Mouse (Mus musculus) left cerebral cortex, postnatal 10 days (tissue): ENCODE results near the gene Fgf16. TPM values are rescaled to one million over a fixed set of nuclear protein-coding genes. Genes with fewer than 3 reads are reported as not detected.

Experiments used
- DNase-seq, 2 experiments: peaks; one replicate each; pipeline ENCODE4 v3.0.0; 2021 to 2022; ENCODE audit warnings: low spot score in 2 of 2, mixed read lengths in 1 of 2; ENCODE audit errors: extremely low spot score in 1 of 2
- intact Hi-C: fragments of 180-260 bp; cut with DNase I; formaldehyde crosslinking; loops from one replicate; pipeline ENCODE4 v1.15.1; 2025
- total RNA-seq, 2 experiments: library from RNA; stranded (reverse); gene quantifications; 2 replicates each; pipeline ENCODE4 v1.2.3; 2021

Fgf16 gene
- 1 to 10 TPM; 1.4 to 2.3 TPM for total RNA-seq

DNA sequence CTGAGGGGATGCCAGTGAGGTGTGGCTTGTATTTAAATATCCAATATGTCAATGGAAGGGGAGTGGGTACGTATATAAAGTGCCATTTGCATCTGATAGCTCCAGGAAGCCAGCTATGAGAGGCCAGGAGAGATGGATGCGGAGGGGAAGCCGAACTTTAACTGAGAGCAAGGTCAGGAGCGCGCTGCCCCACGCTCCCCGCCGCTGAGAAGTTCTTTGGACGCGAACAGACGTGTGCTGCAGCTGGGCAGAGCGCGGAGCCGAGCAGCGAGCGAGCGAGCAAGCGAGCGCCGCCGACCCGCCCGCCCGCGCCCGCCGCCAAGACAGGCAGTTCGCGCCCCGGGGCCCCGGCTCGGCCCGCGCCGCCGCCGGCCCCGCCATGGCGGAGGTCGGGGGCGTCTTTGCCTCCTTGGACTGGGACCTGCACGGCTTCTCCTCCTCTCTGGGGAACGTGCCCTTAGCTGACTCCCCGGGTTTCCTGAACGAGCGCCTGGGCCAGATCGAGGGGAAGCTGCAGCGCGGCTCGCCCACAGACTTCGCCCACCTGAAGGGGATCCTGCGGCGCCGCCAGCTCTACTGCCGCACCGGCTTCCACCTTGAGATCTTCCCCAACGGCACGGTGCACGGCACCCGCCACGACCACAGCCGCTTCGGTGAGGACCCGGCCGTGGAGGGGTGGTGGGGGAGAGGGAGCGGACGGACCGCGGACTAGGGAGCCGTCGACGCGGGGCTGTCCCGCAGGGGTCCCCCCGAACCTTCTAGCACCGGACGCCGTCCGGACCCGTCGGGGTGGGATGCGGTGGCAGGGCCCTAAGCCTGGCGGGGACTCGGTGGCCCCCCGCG is at the start of gene Fgf16:
TSS of gene Fgf16 (plus strand) at position 118 of the 843 bp plus-strand sequence.
- peak in 1 of 2 experiments; percentile 18 for DNase-seq
- intact Hi-C loops: no loop called here

DNA sequence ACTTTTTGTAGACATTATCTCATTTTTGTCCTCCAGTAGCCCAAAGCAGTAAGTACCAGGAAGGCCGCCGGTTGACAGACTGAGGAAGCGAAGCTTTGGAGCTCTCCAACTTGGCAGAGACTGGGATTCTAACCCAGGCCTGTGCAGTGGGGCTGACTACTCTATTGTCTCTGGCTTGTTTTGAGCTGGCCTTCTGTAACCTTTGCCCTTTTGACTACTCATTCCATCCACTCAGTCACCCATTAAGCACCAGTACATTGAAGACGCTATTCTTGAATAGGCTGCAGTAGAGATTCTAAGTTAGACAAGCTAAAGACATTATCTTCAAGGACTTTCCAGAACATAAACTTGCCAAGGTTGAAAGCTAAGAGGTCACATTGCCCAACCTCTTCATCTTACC is 49.3 kb upstream of the Fgf16 start:
- intact Hi-C loops: no loop called here
- no peak for DNase-seq

DNA sequence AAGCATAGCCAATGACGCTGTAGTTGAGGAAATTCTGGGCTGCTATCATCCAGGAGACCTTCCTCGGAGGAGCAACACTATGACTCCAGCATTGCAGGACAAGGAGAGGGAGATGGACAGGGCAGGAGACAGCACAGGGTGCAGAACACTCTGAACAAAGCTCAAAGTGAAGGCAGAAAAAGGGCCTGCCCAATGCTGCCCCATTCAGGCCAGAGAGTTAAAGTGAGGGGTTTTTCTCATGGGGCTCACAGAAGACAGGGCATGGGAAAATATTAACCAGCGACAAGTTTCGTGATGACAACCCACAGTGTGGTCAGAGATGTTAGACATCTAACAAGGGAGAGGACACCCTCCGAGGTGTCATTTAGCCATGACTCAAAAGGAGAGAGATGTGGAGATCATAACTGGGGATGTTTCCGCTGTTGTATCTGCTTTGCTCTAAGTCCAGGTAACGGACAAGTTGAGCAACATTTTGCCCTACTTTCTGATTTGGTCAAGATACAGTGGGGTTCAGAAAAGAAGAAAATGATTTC is 48.2 kb upstream of the Fgf16 start:
- intact Hi-C loops: no loop called here

GRCm38 (mm10) chrX:105718388-105718787 is 45.7 kb upstream of the Fgf16 start:
- intact Hi-C loops: no loop called here
- no peak for DNase-seq

More for the DNA sequence above, 48.2 kb upstream of the Fgf16 start:
- no peak for DNase-seq

DNA sequence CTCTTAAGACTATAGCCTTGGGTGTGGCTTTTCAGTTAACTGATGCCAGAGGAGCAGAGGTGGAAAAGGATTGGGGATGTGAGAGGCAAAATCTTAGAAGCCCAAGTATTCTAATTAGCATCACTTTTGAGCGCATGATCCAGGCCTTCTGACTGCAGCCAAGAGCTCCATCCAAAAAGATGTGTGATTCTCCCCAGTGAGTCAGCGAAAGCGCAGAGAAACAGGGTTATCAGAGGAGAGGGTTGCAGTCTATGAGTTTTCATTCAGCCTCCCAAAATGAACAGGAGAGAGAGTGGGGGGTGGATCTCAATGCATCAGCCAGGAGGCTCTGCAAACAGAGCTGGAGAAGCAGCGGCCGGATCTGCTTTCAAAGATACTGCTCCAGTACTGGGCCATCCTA is 45.1 kb upstream of the Fgf16 start:
- no peak for DNase-seq
- intact Hi-C loops: no loop called here

DNA sequence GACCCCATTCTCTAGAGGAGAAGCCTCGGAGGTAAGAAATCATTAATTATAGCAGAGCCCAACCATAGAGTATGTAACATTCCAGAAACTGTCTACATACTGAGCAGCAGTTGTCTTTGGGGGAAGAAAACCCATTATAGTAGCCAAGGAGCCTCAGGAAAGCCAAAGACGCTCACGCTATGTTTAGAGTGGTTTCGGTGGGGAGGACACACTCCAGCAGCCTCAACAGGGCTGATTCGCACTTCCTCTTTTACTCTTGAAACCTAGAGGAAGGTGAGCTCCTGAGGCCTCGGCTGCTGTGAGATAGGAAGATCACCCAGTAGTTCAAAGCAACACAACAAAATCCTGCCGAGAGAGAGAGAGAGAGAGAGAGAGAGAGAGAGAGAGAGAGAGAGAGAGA is 39.9 kb upstream of the Fgf16 start:
- intact Hi-C loops: no loop called here
- no peak for DNase-seq

- intact Hi-C loops: no loop called here
- DNase-seq: peak in 1 of 2 experiments; percentile 39
Measured at GRCm38 (mm10) chrX:105762847-105763527, 1.1 kb upstream of the Fgf16 start.

GRCm38 (mm10) chrX:105763612-105764011 is 467 bp upstream of the Fgf16 start:
- peak in 1 of 2 experiments; percentile 41 for DNase-seq
- intact Hi-C loops: no loop called here

DNA sequence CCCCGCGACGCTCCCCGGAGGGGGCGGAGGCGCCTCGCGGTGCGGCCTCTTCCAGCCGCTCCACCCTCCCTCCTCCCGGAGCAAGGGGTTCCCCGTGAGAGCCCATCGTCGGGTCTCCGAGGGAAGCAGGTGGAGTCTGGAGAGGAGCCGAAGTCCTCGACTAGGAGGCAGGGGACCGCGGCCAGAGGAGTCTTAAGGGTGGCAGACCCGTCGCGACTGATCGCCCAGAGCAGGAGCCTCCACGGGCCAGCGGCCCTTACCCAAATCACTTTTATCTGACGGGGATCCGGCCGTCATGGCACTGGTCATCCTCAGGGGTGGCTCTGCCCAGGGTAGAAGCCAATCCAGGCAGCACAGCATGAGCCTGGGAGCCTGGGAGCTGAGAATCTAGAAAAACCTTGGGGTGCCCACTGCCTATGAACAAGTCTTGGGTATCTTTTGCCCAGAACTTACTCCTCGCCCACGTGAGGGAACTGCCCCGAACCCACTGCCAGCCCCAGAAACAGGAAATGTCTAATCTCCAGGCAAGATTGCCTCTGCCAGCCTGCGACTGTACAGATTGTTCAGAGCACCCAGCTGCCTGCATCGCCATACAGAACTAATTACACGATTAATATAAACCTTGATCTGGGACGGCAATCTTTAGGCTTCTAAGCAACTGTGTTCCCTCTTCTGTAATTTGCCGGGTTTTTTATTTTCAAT is 1.1 kb downstream of the Fgf16 start:
- peak in 1 of 2 experiments; percentile 17 for DNase-seq
- intact Hi-C loops: no loop called here

GRCm38 (mm10) chrX:105766013-105766412 is 1.9 kb downstream of the Fgf16 start:
- no peak for DNase-seq
- intact Hi-C loops: no loop called here

GRCm38 (mm10) chrX:105767177-105767764 is 3.2 kb downstream of the Fgf16 start:
- no peak for DNase-seq
- intact Hi-C loops: no loop called here

DNA sequence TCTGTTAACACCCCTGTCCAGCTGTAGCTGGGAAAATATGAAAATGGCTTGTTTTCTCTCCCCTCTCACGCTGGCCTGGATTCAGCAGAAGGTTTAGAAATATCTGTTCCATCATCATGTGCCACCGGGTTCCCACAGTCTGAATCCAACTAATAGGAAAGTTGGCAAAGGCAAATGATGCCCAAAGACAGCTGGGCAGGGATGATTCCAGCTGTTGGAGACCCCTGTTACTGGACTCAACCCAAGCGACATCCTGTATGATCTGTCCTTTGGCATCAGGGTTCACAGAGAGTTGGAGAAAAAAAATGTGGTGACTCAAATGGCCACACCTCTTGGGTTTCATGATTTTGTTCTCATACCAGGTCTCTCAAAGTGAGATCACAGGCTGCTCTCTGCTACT is 3.9 kb downstream of the Fgf16 start:
- intact Hi-C loops: no loop called here
- no peak for DNase-seq

DNA sequence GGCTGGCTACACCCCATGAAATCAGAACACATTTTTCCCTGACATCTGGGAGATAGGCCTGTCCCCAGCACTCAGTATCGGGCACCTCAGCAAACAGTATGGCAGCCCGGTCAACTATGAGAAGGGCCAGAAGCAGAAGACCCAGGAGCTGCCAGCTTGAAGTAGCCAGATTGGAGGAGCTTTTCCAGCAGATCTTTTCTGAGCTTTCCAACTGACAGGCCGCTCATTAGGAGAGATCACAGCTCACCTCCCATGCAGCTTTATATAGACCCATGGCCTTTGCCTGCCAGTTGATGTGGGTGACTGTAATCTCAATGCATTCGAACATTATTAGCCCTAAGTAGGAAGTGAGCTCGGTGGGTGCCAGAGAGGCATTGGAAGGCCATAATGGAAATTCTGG is 9.2 kb downstream of the Fgf16 start:
- intact Hi-C loops: no loop called here

DNA sequence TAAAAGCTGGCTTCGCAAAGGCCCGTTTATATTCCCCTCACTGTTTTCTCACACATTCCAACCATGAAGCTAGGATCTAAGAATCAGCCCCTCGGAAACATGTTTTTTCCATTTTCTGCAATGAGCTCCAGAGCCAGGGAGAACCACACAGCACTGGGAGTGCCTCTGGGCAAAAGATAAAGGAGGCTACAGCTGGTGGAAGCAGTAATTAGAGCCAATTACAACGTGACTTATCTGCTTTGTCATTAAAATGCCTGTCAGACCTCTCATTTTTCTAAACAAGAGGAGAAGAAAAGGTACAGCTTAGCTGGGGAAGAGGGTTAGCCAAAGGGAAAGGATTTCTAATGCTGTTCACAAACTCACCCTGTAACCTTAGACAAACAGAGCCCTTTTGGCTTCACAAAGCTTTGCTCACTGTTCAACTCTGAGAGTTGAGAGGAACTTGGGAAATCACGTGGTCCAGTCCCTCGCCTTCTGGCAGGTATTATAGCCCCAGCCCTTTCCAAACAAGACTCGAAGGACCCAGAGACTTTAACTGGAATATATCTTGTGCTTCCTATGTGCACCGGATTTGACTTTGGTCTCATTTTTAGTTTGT is 30.8 kb downstream of the Fgf16 start:
- intact Hi-C loops: no loop called here
- no peak for DNase-seq

More for the DNA sequence above, 9.2 kb downstream of the Fgf16 start:
- DNase-seq: no peak

DNA sequence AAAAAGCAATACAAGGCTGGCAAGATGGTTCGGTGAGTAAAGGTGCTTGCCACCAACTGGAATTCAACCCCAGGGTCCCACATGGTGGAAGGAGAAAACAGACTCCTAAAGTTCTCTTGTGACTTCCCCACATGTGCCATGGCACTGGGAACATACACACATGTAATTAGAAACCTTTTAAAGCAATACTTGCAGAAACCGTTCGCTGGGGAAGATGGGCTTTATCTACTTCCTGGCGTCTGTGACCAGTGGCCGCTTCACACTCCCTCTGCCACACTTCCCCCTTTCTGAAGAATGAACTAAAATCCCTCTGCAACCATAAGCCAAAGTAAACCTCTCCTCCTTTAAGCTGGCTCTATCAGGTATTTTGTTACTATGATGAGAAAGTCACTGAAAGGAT is 60.4 kb downstream of the Fgf16 start:
- DNase-seq: no peak
- intact Hi-C loops: no loop called here
